Mouse (Mus musculus) left cerebral cortex, postnatal 25 days (tissue): ENCODE measurements around the gene Tango2. TPM values are rescaled to one million over a fixed set of nuclear protein-coding genes. Genes with fewer than 3 reads are reported as not detected.

ENCODE experiments used
- DNase-seq, 2 experiments: peaks; one replicate each; pipeline ENCODE4 v3.0.0; 2022; ENCODE audit warnings: low spot score in 2 of 2, mixed read lengths in 1 of 2
- intact Hi-C: fragments of 180-260 bp; cut with DNase I; formaldehyde crosslinking; loops from one replicate; pipeline ENCODE4 v1.15.1; 2025
- total RNA-seq, 2 experiments: library from RNA; stranded (reverse); gene quantifications; 2 replicates each; pipeline ENCODE4 v1.2.3; 2021

The Tango2 gene
- 100 to 1,000 TPM; 145 to 159 TPM for total RNA-seq

- intact Hi-C loops: no loop called here
- peak; percentile 94 to 98 for DNase-seq
Measured at GRCm38 (mm10) chr16:18347931-18348600, at the start of gene Tango2, which contains the start of gene Arvcf. Gene Tango2, minus strand, starts transcription at chr16:18348103. Gene Arvcf, plus strand, starts transcription at chr16:18348182.

- intact Hi-C loops: no loop called here
- no peak for DNase-seq
Measured at GRCm38 (mm10) chr16:18396791-18397621, 49.1 kb upstream of the Tango2 start.

- intact Hi-C loops: no loop called here
- DNase-seq: no peak
Measured at GRCm38 (mm10) chr16:18396201-18396600, 48.3 kb upstream of the Tango2 start.

GRCm38 (mm10) chr16:18395620-18396036, 47.7 kb upstream of the Tango2 start:
- no peak for DNase-seq
- intact Hi-C loops: no loop called here

- DNase-seq: peak in 1 of 2 experiments; percentile 45
- intact Hi-C loops: no loop called here
Measured at GRCm38 (mm10) chr16:18394777-18395619, 47.1 kb upstream of the Tango2 start.

GRCm38 (mm10) chr16:18394056-18394455, 46.2 kb upstream of the Tango2 start:
- intact Hi-C loops: no loop called here
- no peak for DNase-seq

- intact Hi-C loops: no loop called here
- no peak for DNase-seq
Measured at GRCm38 (mm10) chr16:18393595-18393994, 45.7 kb upstream of the Tango2 start.

GRCm38 (mm10) chr16:18392469-18393426, 44.8 kb upstream of the Tango2 start:
- DNase-seq: peak; percentile 68 to 71
- intact Hi-C loops: no loop called here

- no peak for DNase-seq
- intact Hi-C loops: no loop called here
Measured at GRCm38 (mm10) chr16:18391728-18392127, 43.8 kb upstream of the Tango2 start.

DNA sequence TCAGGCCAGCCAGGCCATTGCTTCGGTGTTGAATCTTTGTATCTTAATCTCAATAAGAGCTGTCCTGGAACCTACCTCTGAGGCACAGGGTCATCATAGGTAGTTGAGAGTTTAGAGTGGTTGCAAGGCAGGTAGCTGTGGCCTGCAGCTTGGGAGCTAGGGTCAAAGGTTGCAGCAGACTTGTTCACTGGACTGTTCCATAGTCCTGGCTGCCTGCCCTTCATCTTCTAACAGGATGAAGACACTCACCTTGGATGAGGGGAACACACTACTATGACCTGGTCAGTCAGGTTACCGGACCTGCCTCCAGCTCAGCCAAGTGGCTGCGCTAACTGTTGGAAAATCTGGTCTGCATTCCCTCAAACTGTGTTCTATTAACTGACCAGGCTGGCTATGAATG, 43.2 kb upstream of the Tango2 start:
- intact Hi-C loops: no loop called here
- DNase-seq: no peak

GRCm38 (mm10) chr16:18390399-18390798, 42.5 kb upstream of the Tango2 start:
- intact Hi-C loops: no loop called here
- DNase-seq: no peak

GRCm38 (mm10) chr16:18388583-18389435, 40.9 kb upstream of the Tango2 start:
- intact Hi-C loops: no loop called here
- DNase-seq: no peak

DNA sequence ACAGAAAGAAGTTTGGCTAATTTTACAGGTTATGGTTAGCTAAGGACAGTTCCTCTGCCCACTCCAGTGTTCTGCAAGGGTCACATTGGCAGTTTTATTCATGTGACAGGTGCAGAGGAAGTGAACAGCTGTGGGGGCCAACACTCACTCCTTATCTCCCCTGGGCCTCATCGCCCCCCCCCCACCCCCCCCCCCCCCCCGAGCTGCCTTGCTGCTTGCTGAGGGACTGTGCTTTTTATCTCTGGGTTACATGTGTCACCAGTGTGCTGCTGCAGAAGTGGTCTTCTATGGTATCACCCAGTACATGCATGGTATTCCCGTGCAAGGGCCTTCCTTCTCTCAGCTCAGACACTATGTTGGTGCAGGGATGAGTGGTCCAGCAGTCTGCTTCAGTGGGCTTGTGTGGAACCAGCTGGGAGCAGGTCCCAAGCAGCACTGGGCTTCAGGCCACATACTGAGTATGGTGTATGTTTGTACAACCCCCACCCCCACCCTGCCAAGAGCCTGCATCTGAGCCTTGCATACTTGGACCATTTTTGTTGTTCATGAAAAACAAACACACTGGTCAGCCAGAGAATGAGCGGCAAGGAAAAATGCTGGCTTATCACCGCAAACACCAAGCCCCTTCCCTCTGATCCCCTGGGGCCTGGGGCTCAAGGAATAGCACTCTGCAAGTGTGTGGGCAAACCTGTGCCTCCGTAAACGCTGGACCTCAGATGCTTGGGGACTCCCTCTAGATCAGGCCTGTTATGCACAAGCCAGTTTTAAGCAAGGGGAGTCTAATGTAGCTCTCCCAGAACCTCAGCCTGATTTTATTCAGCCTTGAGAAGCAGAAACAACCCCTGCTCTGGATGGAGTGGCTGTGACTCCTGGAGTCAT, 40.0 kb upstream of the Tango2 start:
- intact Hi-C loops: no loop called here

DNA sequence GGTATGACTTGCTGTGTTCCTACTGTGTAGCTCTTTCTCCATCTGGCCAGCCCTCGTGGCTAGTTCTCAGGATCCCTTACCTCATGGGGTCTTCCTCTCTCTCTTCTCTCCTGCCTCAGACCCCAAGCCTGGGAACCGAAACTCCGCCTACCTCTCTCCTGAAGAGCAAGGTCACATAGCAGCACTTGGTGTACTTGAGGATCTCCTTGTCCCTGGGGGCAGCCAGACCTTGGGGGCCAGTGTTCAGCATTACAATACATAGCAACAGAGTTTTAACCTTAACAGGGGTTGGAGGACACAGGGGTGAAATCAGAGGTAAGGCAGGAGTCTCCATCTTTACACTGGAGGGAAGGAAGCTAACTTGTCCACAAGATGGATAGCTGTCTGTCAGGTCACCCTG, 39.1 kb upstream of the Tango2 start:
- no peak for DNase-seq
- intact Hi-C loops: no loop called here

More for the DNA sequence above, 40.0 kb upstream of the Tango2 start:
- DNase-seq: no peak

DNA sequence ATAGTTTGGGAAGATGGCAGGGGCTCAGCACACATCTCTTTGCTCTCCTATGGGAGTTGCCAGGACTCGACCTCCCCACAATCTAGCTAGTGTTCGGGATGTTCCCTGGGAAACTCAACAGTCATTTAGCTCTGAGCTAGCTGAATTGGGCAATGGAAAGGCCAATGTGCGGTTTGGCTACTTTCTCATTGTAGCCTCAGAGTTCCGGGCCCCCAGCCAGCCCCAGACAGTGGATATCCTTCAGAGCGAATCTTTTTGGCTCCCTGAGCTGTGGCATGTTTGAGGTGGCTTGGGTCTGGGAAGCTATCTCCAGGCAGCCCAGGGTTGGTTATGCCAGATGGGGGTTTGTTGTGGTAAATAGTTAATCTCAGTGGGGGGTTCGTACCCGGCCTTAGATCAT, 38.5 kb upstream of the Tango2 start:
- intact Hi-C loops: no loop called here
- no peak for DNase-seq

DNA sequence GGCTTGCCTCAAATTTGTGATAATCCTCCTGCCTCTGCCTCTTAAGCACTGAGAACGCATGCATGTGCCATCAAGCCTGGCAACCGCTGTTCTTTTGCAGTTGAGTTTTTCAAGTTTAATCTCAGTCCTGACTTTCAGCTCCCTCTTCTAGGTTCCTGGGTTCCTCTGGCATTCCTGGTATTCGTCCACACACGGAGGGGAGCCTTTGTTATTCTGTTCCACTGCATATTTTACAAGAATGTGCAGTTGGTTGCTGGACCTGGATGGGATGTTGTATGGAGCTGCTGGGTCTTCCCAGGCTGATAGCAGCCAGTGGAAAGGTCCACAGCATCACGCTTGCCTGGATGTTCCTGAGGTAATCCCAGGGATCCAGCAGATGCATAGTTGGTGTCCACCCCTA, 37.5 kb upstream of the Tango2 start:
- DNase-seq: no peak
- intact Hi-C loops: no loop called here

- intact Hi-C loops: no loop called here
- DNase-seq: no peak
Measured at GRCm38 (mm10) chr16:18384659-18385058, 36.8 kb upstream of the Tango2 start.
